Mouse (Mus musculus): ENCODE data around the gene Gm10197. TPM values are rescaled to one million over a fixed set of nuclear protein-coding genes. Genes with fewer than 3 reads are reported as not detected.

The Gm10197 gene
- polyA plus RNA-seq (2012) = not detected in 2 replicates

GRCm38 (mm10) chr19:53371666-53372065 lies at the start of gene Gm10197:
Gm10197 (minus strand) TSS chr19:53371766.
- no peak for TF ChIP-seq GATA1 (IDR thresholded peaks at IDR 0.05; ENCODE audit: low read length)

GRCm38 (mm10) chr19:53420924-53421582 lies 49.5 kb upstream of the Gm10197 start:
- TF ChIP-seq GATA1 (IDR thresholded peaks at IDR 0.05; ENCODE audit: low read length) = no peak

- TF ChIP-seq GATA1 (IDR thresholded peaks at IDR 0.05; ENCODE audit: low read length) = no peak
Measured at GRCm38 (mm10) chr19:53419834-53420233, 48.3 kb upstream of the Gm10197 start.

GRCm38 (mm10) chr19:53415198-53415597 lies 43.6 kb upstream of the Gm10197 start:
- no peak for TF ChIP-seq GATA1 (IDR thresholded peaks at IDR 0.05; ENCODE audit: low read length)

GRCm38 (mm10) chr19:53414650-53415049 lies 43.1 kb upstream of the Gm10197 start:
- peak; percentile 92 for TF ChIP-seq GATA1 (IDR thresholded peaks at IDR 0.05; ENCODE audit: low read length)

GRCm38 (mm10) chr19:53413617-53414380 lies 42.2 kb upstream of the Gm10197 start:
- no peak for TF ChIP-seq GATA1 (IDR thresholded peaks at IDR 0.05; ENCODE audit: low read length)

- TF ChIP-seq GATA1 (IDR thresholded peaks at IDR 0.05; ENCODE audit: low read length) = no peak
Measured at GRCm38 (mm10) chr19:53412149-53412848, 40.7 kb upstream of the Gm10197 start.

GRCm38 (mm10) chr19:53409663-53410307 lies 38.2 kb upstream of the Gm10197 start:
- no peak for TF ChIP-seq GATA1 (IDR thresholded peaks at IDR 0.05; ENCODE audit: low read length)

GRCm38 (mm10) chr19:53408398-53408797 lies 36.8 kb upstream of the Gm10197 start:
- TF ChIP-seq GATA1 (IDR thresholded peaks at IDR 0.05; ENCODE audit: low read length) = no peak

GRCm38 (mm10) chr19:53407350-53407749 lies 35.8 kb upstream of the Gm10197 start:
- TF ChIP-seq GATA1 (IDR thresholded peaks at IDR 0.05; ENCODE audit: low read length) = no peak

- no peak for TF ChIP-seq GATA1 (IDR thresholded peaks at IDR 0.05; ENCODE audit: low read length)
Measured at GRCm38 (mm10) chr19:53405810-53406209, 34.2 kb upstream of the Gm10197 start.

- TF ChIP-seq GATA1 (IDR thresholded peaks at IDR 0.05; ENCODE audit: low read length) = no peak
Measured at GRCm38 (mm10) chr19:53404837-53405356, 33.3 kb upstream of the Gm10197 start.

GRCm38 (mm10) chr19:53404219-53404836 lies 32.8 kb upstream of the Gm10197 start:
- no peak for TF ChIP-seq GATA1 (IDR thresholded peaks at IDR 0.05; ENCODE audit: low read length)

- TF ChIP-seq GATA1 (IDR thresholded peaks at IDR 0.05; ENCODE audit: low read length) = no peak
Measured at GRCm38 (mm10) chr19:53402741-53403432, 31.3 kb upstream of the Gm10197 start.
